Mouse (Mus musculus): ENCODE data around the gene Thop1. TPM values are rescaled to one million over a fixed set of nuclear protein-coding genes. Genes with fewer than 3 reads are reported as not detected.

The Thop1 gene
- polyA plus RNA-seq, 2 experiments, result 15.0 to 21.7 TPM

DNA sequence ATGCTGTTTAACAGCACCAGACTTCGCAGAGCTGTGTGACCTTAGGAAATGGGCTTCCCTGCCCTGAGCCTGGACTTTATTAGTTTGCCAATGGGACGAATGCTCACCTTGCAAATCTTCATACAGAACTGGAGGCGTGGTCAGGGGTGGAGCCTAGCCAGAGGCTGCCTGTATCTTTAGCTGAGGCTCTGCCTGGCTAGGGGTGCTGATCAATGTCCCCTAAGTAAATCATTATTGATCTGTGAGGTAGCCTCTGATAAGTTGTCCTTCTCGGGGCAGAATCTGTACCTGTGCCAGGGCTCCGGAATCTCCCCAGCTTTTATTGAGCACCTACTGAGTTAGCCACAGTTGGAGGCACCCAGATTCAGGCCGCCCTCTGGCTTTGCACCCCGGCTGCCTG, 20.8 kb downstream of the Thop1 start:
- 52% methylated on average over 7 of the region's 7 CpGs for WGBS (ENCODE audit: insufficient replicate concordance)
- Histone ChIP-seq H3K4me1 (replicated peaks; ENCODE audit: control insufficient read depth in 2 of 2, insufficient read depth in 2 of 2, low read length in 1 of 2) (peaks cover 14 to 32% of the 10 kb centered on the region in 2 experiments), H3K9ac (replicated peaks) (no peak overlapping the region), H3K27ac (no peak overlapping the region), H3K4me3 (ENCODE audit: insufficient read depth in 1 of 2, low read depth in 2 of 2, low read length in 2 of 2) (no peak overlapping the region), H3K4me2 (ENCODE audit: low read depth) (peak overlapping the region; percentile 9), H3K36me3 (replicated peaks; ENCODE audit: control insufficient read depth, insufficient read depth, low read depth) (no peaks in the 10 kb centered on the region), H3K27me3 (ENCODE audit: control insufficient read depth, insufficient read depth, low read length) (no peaks in the 10 kb centered on the region), H3K9me3 (ENCODE audit: control insufficient read depth, low read length) (no peaks in the 10 kb centered on the region)
- no peak for DNase-seq (ENCODE audit: low read depth in 3 of 3, low spot score in 3 of 3)
- TF ChIP-seq EP300 (IDR thresholded peaks at IDR 0.05; ENCODE audit: low read depth) (no peak), CTCF (IDR thresholded peaks at IDR 0.05; ENCODE audit: low read depth) (0 out of 2 replicates have a peak, but pooled peaks have one; percentile 16)
- ATAC-seq (ENCODE audit: insufficient read depth), result no peak

DNA sequence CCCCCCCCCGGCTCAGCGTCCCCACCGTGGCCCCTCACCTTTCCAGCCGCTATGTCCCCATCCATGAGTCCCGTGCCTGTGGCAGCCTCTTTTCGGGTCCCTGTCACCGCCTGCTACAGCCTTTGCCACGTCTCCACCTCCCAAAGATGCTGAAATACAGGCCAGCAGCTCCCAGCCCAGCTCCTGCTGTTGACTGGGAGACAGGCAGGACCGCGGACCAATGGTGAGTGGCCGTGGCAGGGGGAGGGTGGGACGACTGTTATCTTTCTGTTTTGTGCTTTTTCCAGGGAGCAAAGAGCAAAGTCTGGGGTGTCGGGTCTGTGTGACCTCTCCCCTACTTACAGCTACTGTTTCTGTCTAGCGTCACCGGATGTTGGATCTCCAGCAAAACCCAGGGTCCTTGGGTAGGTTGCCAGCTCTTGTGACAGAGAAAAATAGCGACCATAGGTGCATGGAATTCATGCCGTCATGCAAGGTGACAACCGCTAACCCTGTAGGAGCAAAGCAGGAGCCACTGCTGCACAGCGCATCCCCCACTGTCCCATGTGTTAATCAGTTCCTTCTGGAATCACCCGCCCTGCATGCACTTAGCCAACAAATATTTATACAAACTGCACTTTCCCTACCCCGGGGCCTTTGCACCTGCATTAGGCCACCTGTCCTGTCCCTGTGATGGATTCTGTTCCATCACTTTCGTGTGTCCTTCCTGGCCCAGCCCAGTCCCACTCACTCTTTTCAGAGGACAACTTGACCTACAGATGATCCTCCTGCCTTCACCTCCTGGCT, 22.8 kb downstream of the Thop1 start:
- no peaks in the 10 kb centered on the region for H3K27me3 ChIP-seq (ENCODE audit: control insufficient read depth, insufficient read depth, low read length)
- TF ChIP-seq CTCF (IDR thresholded peaks at IDR 0.05; ENCODE audit: low read depth) (no peak), EP300 (IDR thresholded peaks at IDR 0.05; ENCODE audit: low read depth) (no peak)
- WGBS (ENCODE audit: insufficient replicate concordance), result 45% methylated on average over 22 of the region's 22 CpGs
- H3K4me3 ChIP-seq (ENCODE audit: insufficient read depth in 1 of 2, low read depth in 2 of 2, low read length in 2 of 2), result peak overlapping the region; percentile 16 to 27; a peak in 3 of 4 replicates
- no peak overlapping the region for H3K4me2 ChIP-seq (ENCODE audit: low read depth)
- H3K36me3 ChIP-seq (replicated peaks; ENCODE audit: control insufficient read depth, insufficient read depth, low read depth), result no peaks in the 10 kb centered on the region
- peak; percentile 53 for ATAC-seq (ENCODE audit: insufficient read depth)
- peak; percentile 50 to 59 (median 54) for DNase-seq (ENCODE audit: low read depth in 3 of 3, low spot score in 3 of 3)
- H3K9ac ChIP-seq (replicated peaks), result no peak overlapping the region
- peak overlapping the region; percentile 41 for H3K27ac ChIP-seq
- peaks cover 19 to 40% of the 10 kb centered on the region in 2 experiments for H3K4me1 ChIP-seq (replicated peaks; ENCODE audit: control insufficient read depth in 2 of 2, insufficient read depth in 2 of 2, low read length in 1 of 2)
- peaks cover 3% of the 10 kb centered on the region for H3K9me3 ChIP-seq (ENCODE audit: control insufficient read depth, low read length)

DNA sequence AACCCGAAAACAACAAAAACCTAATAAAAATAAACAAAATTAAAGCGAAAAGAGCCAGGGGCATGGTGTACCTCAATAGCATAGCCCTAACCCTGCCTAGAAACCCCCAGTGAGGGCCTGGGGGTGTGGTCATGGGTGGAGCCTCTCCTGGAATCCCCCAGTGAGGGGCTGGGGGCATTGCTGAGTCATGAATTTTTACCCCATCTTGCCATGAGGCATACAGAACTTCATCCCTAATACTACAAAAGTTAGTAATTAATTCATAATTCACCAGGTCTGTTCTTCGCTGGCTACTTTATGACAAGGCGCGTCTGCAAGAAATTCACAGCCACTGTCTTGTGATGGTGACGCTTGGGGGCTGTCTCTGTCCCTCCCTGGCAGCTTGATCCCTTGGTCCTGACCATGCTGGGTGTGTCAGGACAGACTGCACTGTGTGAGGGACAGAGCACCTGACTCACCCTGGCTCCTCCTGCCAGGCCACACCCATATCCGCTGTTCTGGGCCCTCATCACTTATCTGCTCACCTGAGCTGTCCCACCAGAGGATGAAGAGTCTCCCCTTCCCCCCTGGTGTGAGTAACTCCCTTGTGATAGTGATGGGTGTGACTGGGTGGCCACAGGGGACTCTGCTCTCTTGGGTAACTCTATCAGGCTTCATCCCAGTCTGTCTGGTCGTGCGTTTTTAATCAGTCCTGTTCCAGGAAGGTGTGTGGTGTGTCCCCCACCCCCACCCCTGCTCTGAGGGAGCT, 25.3 kb downstream of the Thop1 start:
- Histone ChIP-seq H3K4me2 (ENCODE audit: low read depth) (peak overlapping the region; percentile 42), H3K4me1 (replicated peaks; ENCODE audit: control insufficient read depth in 2 of 2, insufficient read depth in 2 of 2, low read length in 1 of 2) (peaks cover 19 to 44% of the 10 kb centered on the region in 2 experiments)
- DNase-seq (ENCODE audit: low read depth in 3 of 3, low spot score in 3 of 3), result peak; percentile 49 to 65 (median 58)

DNA sequence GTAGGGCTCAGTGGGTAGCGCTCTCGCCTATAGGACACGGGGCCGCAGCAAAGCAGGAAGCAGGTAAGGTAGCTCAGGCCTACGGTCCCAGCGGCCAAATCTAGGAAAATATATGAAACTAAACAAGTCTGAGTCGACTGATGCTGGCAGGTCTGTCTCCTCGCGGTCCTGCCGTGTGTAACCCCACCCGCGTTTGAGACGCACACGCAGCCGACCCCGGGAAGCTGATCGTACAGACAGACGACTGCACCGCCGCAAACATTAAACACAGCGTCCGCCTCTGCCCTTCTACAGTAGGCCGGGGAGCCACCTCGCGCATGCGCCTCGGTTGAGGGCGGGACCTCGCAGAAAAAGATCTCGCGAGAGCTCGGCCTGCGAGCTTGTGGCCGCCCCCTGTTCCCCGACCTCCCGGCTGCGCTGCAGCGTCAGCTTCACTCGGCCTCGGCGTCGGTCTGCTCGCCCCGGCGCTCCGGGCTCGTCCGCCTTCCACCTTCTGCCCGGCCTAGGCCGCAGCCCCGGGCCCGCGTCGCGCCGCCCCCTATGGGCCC, 35.8 kb downstream of the Thop1 start, which contains the start of gene Map2k2:
Gene Map2k2 (plus strand): TSS at position 351 of the 548 bp plus-strand sequence.
- peak within 1 kb of the TSS; percentile 83 to 88 for H3K4me3 ChIP-seq (ENCODE audit: insufficient read depth in 1 of 2, low read depth in 2 of 2, low read length in 2 of 2)
- under 1% methylated on average over 56 of the region's 56 CpGs for WGBS (ENCODE audit: insufficient replicate concordance)
- H3K9me3 ChIP-seq (ENCODE audit: control insufficient read depth, low read length), result no peaks in the 10 kb centered on the region
- H3K36me3 ChIP-seq (replicated peaks; ENCODE audit: control insufficient read depth, insufficient read depth, low read depth), result peaks cover 25% of the 10 kb centered on the region
- TF ChIP-seq CTCF (IDR thresholded peaks at IDR 0.05; ENCODE audit: low read depth), result peak; percentile 4; the same call in 1 of the 2 replicates
- no peak; the same call in 1 of the 2 replicates for TF ChIP-seq EP300 (IDR thresholded peaks at IDR 0.05; ENCODE audit: low read depth)
- peaks cover 24 to 33% of the 10 kb centered on the region in 2 experiments for H3K4me1 ChIP-seq (replicated peaks; ENCODE audit: control insufficient read depth in 2 of 2, insufficient read depth in 2 of 2, low read length in 1 of 2)
- peak within 1 kb of the TSS; percentile 86 for H3K9ac ChIP-seq (replicated peaks)
- H3K4me2 ChIP-seq (ENCODE audit: low read depth), result peak within 1 kb of the TSS; percentile 79
- DNase-seq (ENCODE audit: low read depth in 3 of 3, low spot score in 3 of 3) (peak; percentile 92 to 95 (median 93)), ATAC-seq (ENCODE audit: insufficient read depth) (peak; percentile 92)
- H3K27me3 ChIP-seq (ENCODE audit: control insufficient read depth, insufficient read depth, low read length), result no peaks in the 10 kb centered on the region
- H3K27ac ChIP-seq, result peak within 1 kb of the TSS; percentile 95

More for the DNA sequence above, 25.3 kb downstream of the Thop1 start:
- Histone ChIP-seq H3K36me3 (replicated peaks; ENCODE audit: control insufficient read depth, insufficient read depth, low read depth) (no peaks in the 10 kb centered on the region), H3K27ac (peak overlapping the region; percentile 54), H3K27me3 (ENCODE audit: control insufficient read depth, insufficient read depth, low read length) (no peaks in the 10 kb centered on the region), H3K9ac (replicated peaks) (peak overlapping the region; percentile 31), H3K9me3 (ENCODE audit: control insufficient read depth, low read length) (peaks cover 3% of the 10 kb centered on the region), H3K4me3 (ENCODE audit: insufficient read depth in 1 of 2, low read depth in 2 of 2, low read length in 2 of 2) (no peak overlapping the region)
- 40% methylated on average over 9 of the region's 9 CpGs for WGBS (ENCODE audit: insufficient replicate concordance)
- peak; percentile 86 for ATAC-seq (ENCODE audit: insufficient read depth)
- TF ChIP-seq CTCF (IDR thresholded peaks at IDR 0.05; ENCODE audit: low read depth) (no peak), EP300 (IDR thresholded peaks at IDR 0.05; ENCODE audit: low read depth) (peak; percentile 46)
